Mouse (Mus musculus) spleen, postnatal 14 days (tissue): ENCODE measurements around the gene Prm3.
"Not testable (repeated sequence)": the region's sequence is repeated elsewhere in the genome, so short reads cannot be mapped to it uniquely, and the experiment has no call there.

ENCODE experiments used
- DNase-seq, 2 experiments: peaks; one replicate each; pipeline ENCODE4 v3.0.0; 2021 to 2022; ENCODE audit warnings: low spot score in 2 of 2

Prm3 gene

GRCm38 (mm10) chr16:10802420-10802819 is 11.7 kb upstream of the Prm3 start:
- not testable (repeated sequence) for DNase-seq

- no peak for DNase-seq
Observed at GRCm38 (mm10) chr16:10796034-10796433, 5.3 kb upstream of the Prm3 start, which contains the start of gene Prm2. Gene Prm2 (minus strand): TSS chr16:10796134.

- DNase-seq: no peak
Observed at GRCm38 (mm10) chr16:10788866-10789265, 1.8 kb downstream of the Prm3 start.

GRCm38 (mm10) chr16:10788271-10788670 is 2.4 kb downstream of the Prm3 start, which contains the start of gene Tnp2:
Gene Tnp2 (minus strand): TSS chr16:10788660.
- no peak for DNase-seq

GRCm38 (mm10) chr16:10787548-10788058 is 3.1 kb downstream of the Prm3 start:
- no peak for DNase-seq

- DNase-seq: no peak
Observed at GRCm38 (mm10) chr16:10786782-10787547, 3.7 kb downstream of the Prm3 start.

- peak; percentile 49 to 71 for DNase-seq
Observed at GRCm38 (mm10) chr16:10786288-10786687, 4.4 kb downstream of the Prm3 start.

- peak; percentile 70 to 74 for DNase-seq
Observed at GRCm38 (mm10) chr16:10785371-10786231, 5.1 kb downstream of the Prm3 start, which contains the start of gene Socs1. Gene Socs1 (minus strand): TSS chr16:10785536.

- peak; percentile 77 to 88 for DNase-seq
Observed at GRCm38 (mm10) chr16:10784793-10785370, 5.8 kb downstream of the Prm3 start.

GRCm38 (mm10) chr16:10783883-10784792 is 6.6 kb downstream of the Prm3 start:
- DNase-seq: peak in 1 of 2 experiments; percentile 29

GRCm38 (mm10) chr16:10783451-10783850 is 7.3 kb downstream of the Prm3 start:
- DNase-seq: no peak

GRCm38 (mm10) chr16:10783152-10783434 is 7.6 kb downstream of the Prm3 start:
- DNase-seq: no peak

GRCm38 (mm10) chr16:10782377-10783151 is 8.2 kb downstream of the Prm3 start:
- DNase-seq: no peak

- DNase-seq: no peak
Observed at GRCm38 (mm10) chr16:10781862-10782371, 8.8 kb downstream of the Prm3 start.

- DNase-seq: no peak
Observed at GRCm38 (mm10) chr16:10780631-10781120, 10.0 kb downstream of the Prm3 start.

- no peak for DNase-seq
Observed at GRCm38 (mm10) chr16:10777579-10778160, 13.0 kb downstream of the Prm3 start.

- DNase-seq: no peak
Observed at GRCm38 (mm10) chr16:10776322-10776721, 14.4 kb downstream of the Prm3 start.

- no peak for DNase-seq
Observed at GRCm38 (mm10) chr16:10774726-10775125, 16.0 kb downstream of the Prm3 start.

GRCm38 (mm10) chr16:10773543-10773942 is 17.2 kb downstream of the Prm3 start:
- no peak for DNase-seq
